Mouse (Mus musculus): ENCODE measurements around the gene Cxcr1. TPM values are rescaled to one million over a fixed set of nuclear protein-coding genes. Genes with fewer than 3 reads are reported as not detected.

Cxcr1 gene
- total RNA-seq (2023), result not detected

DNA sequence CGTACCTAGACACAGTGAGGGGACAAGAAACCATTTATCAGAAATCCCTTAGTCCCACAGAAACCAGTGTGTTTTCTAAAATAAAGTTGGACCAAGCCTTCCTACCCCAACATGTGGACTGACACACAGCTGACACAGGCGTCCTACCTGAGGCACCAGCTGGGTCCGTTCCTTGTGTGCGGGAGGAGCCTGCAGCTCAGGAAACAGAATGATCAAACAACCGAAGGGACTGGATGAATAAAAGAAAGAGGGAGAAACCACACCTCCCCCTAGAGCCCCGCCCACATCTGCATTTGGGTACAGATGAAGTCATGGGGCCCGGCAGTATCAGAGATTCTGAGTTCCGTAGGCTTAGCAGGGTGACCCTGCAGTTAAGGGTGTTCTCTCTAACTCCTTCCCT is at the start of gene Cxcr1:
Gene Cxcr1, minus strand, starts transcription at position 187 of the 400 bp plus-strand sequence.

DNA sequence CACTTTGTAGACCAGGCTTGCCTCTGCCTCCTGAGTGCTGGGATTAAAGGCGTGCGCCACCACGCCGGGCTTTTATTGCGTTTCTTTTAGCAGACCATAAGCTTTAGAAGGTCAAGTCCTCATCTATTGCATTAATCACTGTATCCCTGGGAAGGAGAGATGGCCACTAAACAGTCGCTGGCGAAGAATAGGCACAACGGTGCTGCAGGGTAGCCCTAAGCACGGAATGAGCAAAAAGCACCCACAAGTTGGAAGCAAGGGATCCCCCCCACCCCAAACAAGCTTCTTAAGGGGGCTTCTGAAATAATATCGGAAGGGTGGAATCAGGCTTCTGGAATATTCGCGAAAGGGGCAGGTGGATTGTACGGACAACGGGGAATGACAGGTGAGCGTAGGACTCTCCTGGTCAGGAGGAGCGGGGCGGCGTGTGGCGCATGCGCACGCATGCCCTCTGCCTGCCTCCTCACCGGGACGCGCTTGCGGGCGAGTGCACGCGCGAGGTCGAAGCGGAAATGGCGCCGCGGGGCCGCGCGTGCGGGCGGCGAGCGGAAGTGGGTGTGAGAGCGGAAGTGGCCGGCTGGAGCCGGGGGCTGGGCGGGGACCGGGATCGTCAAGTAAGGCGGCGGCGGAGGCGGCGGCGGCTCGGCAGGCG is 41.6 kb upstream of the Cxcr1 start, which contains the start of gene Arpc2:
Gene Arpc2, plus strand, starts transcription at position 147 of the 652 bp plus-strand sequence.

DNA sequence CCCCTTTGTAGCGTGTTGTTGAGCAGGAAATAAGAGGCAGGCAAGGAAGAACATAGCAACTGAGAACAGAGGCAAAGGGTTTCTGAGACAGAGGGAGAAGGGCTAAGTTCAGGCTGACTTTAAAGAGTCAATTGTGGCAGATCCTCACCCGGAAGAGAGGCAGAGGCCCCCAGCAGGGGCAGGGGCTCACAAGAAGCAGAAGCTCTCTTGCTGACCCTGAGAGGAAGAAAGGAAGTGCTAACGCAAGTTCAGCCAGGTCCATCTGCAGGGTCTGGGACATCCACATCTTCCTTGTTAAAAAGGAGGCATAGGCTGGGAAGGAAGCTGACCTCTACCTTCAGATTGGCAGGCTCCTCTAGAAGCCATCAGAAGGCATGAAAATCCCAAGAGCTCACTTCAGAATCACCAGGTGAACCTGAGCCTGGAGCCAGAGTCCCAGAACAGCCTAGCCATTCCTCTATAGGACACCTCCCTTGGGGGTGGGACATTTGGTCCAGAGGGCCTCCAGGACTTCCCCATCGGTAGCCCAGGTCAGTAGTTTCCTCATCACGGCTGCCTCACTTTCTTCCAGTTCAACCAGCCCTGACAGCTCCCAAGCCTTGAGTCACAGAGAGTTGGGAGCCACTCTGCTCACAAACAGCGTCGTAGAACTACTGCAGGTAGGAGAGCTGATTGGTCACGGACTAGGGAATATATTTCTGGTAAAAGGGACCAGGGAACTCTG is 40.8 kb downstream of the Cxcr1 start, which contains the start of gene Cxcr2:
Gene Cxcr2, plus strand, starts transcription at position 529 of the 724 bp plus-strand sequence.

Other genes starting within 250 kb of the Cxcr1 start
- 1 to 10 TPM; 3.3 to 8.2 TPM for gene Tns1, start 70.2 kb downstream of the Cxcr1 start, total RNA-seq (2023)
- not detected for gene Rufy4, start 69.1 kb downstream of the Cxcr1 start, total RNA-seq (2023)
- gene Cxcr2, start 40.6 kb downstream of the Cxcr1 start, total RNA-seq (2023), result under 1 TPM in 1 of 2 experiments, not detected in 1; 0.30 TPM
- gene Arpc2, start 41.5 kb upstream of the Cxcr1 start, total RNA-seq (2023), result 100 to 1,000 TPM; 427 to 429 TPM
- gene Gpbar1, start 83.9 kb upstream of the Cxcr1 start, total RNA-seq (2023), result 1 to 10 TPM; 2.1 to 2.3 TPM
- gene Aamp, start 90.1 kb upstream of the Cxcr1 start, total RNA-seq (2023), result 100 to 1,000 TPM; 120 to 124 TPM
- gene Pnkd, start 90.3 kb upstream of the Cxcr1 start, total RNA-seq (2023), result 10 to 100 TPM; 20.0 to 23.6 TPM
- 1 to 10 TPM; 3.4 to 3.6 TPM for gene Tmbim1, start 111.0 kb upstream of the Cxcr1 start, total RNA-seq (2023)
- not detected for gene Catip, start 167.5 kb upstream of the Cxcr1 start, total RNA-seq (2023)
- gene Slc11a1, start 180.6 kb upstream of the Cxcr1 start, total RNA-seq (2023), result 1 to 10 TPM in 1 of 2 experiments, under 1 TPM in 1; 0.24 to 3.8 TPM
- gene Ctdsp1, start 196.9 kb upstream of the Cxcr1 start, total RNA-seq (2023), result 100 to 1,000 TPM; 115 to 120 TPM
- not detected for gene Vil1, start 214.7 kb upstream of the Cxcr1 start, total RNA-seq (2023)

Data from B cell, adult 67 days (primary cell).